Mouse (Mus musculus) intestine, embryonic 15.5 days (tissue): Measurements from ENCODE around the gene Gabbr2. TPM values are rescaled to one million over a fixed set of nuclear protein-coding genes. Genes with fewer than 3 reads are reported as not detected.
"Not testable (repeated sequence)": the region's sequence is repeated elsewhere in the genome, so short reads cannot be mapped to it uniquely, and the experiment has no call there.

ENCODE experiments used
- ATAC-seq: fragments of 200-750 bp; cut with Nextera tagmentation; 2 replicates; pipeline ENCODE4 v1.8.0; 2017; ENCODE audit warnings: moderate TSS enrichment, moderate library complexity
- H3K27ac ChIP-seq: fragments of 300-500 bp; sonication (generic); 2 replicates; pipeline ENCODE4 v1.5.1; 2015; ENCODE audit warnings: mild to moderate bottlenecking, inconsistent platforms
- H3K27me3 ChIP-seq: fragments of 300-500 bp; sonication (generic); replicated peaks from 2 replicates; pipeline ENCODE4 v1.6.1; 2015; ENCODE audit warnings: inconsistent platforms
- H3K36me3 ChIP-seq: fragments of 300-500 bp; sonication (generic); 2 replicates; pipeline ENCODE4 v1.6.1; 2015; ENCODE audit warnings: inconsistent platforms
- H3K4me1 ChIP-seq: fragments of 300-500 bp; sonication (generic); replicated peaks from 2 replicates; pipeline ENCODE4 v1.6.1; 2015; ENCODE audit warnings: inconsistent platforms
- H3K4me2 ChIP-seq: fragments of 300-500 bp; sonication (generic); replicated peaks from 2 replicates; pipeline ENCODE4 v1.6.1; 2015; ENCODE audit warnings: mild to moderate bottlenecking, inconsistent platforms
- H3K4me3 ChIP-seq: fragments of 300-500 bp; sonication (generic); replicated peaks from 2 replicates; pipeline ENCODE4 v1.5.1; 2015; ENCODE audit warnings: inconsistent platforms
- H3K9ac ChIP-seq: fragments of 300-500 bp; sonication (generic); 2 replicates; pipeline ENCODE4 v1.6.1; 2015; ENCODE audit warnings: inconsistent platforms
- H3K9me3 ChIP-seq: fragments of 300-500 bp; sonication (generic); 2 replicates; pipeline ENCODE4 v1.6.1; 2016; ENCODE audit warnings: inconsistent platforms
- WGBS: fragments of 180-500 bp; shearing (Covaris S2); methylation state at CpG from one replicate; pipeline ENCODE4 v1.1.7; 2015; 5-methylcytosine and 5-hydroxymethylcytosine counted together
- polyA plus RNA-seq: library from polyadenylated mRNA; unstranded; fragments of >200 nt; fragmentation: Nextera tagmentation; extraction: Ambion mirVana; gene quantifications from 2 replicates; pipeline ENCODE4 v1.2.1, GENCODE M21; 2015

Gene Gabbr2
- polyA plus RNA-seq, 1 experiment from 2014 or later = 0.15 TPM

GRCm38 (mm10) chr4:46641283-46641682, 350.4 kb downstream of the Gabbr2 start:
- Histone ChIP-seq H3K36me3 (no peaks in the 10 kb centered on the region), H3K4me2 (no peak overlapping the region), H3K9ac (no peak overlapping the region), H3K4me1 (0 out of 2 replicates have a peak, but pooled peaks cover 4% of the 10 kb centered on the region), H3K4me3 (no peak overlapping the region), H3K9me3 (no peaks in the 10 kb centered on the region), H3K27me3 (no peaks in the 10 kb centered on the region), H3K27ac (no peak overlapping the region)
- no peak for ATAC-seq
- WGBS = 75% methylated on average over 4 of the region's 4 CpGs

DNA sequence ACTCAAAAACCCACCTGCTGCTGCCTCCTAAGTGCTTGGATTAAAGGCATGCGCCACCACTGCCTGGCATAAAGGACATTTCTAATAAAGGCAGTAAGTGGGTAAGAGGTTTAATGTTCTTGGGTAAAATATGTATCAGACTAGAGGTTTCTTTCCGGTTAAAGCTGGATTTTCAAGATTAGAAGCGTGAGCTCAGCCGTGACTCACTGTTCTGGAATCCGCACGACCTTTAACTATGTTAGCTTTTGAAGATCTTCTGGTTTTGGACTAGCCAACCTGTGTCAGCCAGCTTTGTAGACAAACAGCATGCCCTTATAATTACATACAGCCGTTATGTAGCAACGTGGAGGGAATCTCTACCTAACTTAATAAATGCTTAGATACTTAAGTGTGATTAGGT, 351.8 kb downstream of the Gabbr2 start:
- H3K4me2 ChIP-seq = no peak overlapping the region
- H3K27ac ChIP-seq = no peak overlapping the region
- ATAC-seq = no peak
- H3K4me3 ChIP-seq = no peak overlapping the region
- H3K9me3 ChIP-seq = no peaks in the 10 kb centered on the region
- no peak overlapping the region for H3K9ac ChIP-seq
- no peaks in the 10 kb centered on the region for H3K27me3 ChIP-seq
- H3K4me1 ChIP-seq = 0 out of 2 replicates have a peak, but pooled peaks cover 4% of the 10 kb centered on the region
- 65% methylated on average over 8 of the region's 8 CpGs for WGBS
- H3K36me3 ChIP-seq = no peaks in the 10 kb centered on the region

GRCm38 (mm10) chr4:46637250-46637649, 354.4 kb downstream of the Gabbr2 start:
- ATAC-seq, H3K36me3 ChIP-seq, H3K27me3 ChIP-seq, H3K4me1 ChIP-seq, H3K27ac ChIP-seq, H3K4me2 ChIP-seq, H3K9me3 ChIP-seq, H3K9ac ChIP-seq, H3K4me3 ChIP-seq: not testable (repeated sequence)
- WGBS = 95% methylated on average over 10 of the region's 10 CpGs

DNA sequence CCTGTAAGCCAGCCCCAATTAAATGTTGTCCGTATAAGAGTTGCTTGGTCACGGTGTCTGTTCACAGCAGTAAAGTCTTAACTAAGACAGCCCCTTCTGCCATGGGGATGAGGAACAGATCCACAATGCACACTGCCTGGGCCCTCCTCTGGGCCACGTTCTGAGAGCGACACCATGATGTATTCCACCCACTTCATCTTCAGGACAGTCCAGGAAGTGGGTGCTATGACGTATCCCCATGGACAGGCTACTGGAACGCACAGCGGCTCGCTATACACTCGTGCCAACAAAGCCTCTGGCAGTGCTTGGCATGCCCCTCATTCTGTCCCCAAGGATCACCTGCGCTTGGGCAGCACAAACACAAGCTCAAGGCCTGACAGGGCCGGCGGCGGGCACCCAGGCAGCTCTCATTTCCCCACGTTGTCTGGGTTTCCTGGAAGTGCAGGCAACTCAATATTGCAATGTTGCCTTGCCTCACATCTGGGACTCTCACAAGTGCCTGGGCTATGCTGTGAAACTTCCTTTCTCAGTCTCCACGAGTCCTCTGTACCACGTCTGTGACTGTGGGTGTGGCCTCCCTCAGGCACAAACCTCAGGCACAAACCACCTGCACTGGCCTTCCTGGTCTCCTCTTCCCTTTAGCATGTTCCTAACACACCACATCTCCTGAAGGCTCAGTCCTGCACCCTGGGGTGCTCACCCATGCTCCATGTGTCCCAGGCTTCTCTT, 355.8 kb downstream of the Gabbr2 start:
- Histone ChIP-seq H3K4me3 (no peak overlapping the region), H3K4me1 (0 out of 2 replicates have a peak, but pooled peaks cover 3% of the 10 kb centered on the region), H3K9ac (no peak overlapping the region), H3K27ac (no peak overlapping the region), H3K9me3 (no peaks in the 10 kb centered on the region), H3K27me3 (no peaks in the 10 kb centered on the region), H3K4me2 (no peak overlapping the region), H3K36me3 (no peaks in the 10 kb centered on the region)
- 75% methylated on average over 16 of the region's 16 CpGs for WGBS
- no peak for ATAC-seq

- Histone ChIP-seq H3K4me2 (no peak overlapping the region), H3K4me1 (peaks cover 4% of the 10 kb centered on the region; the same call in 1 of the 2 replicates), H3K27me3 (no peaks in the 10 kb centered on the region), H3K9ac (no peak overlapping the region), H3K27ac (no peak overlapping the region), H3K9me3 (no peaks in the 10 kb centered on the region), H3K36me3 (no peaks in the 10 kb centered on the region), H3K4me3 (no peak overlapping the region)
- no peak for ATAC-seq
- 58% methylated on average over 6 of the region's 6 CpGs for WGBS
These were observed 356.8 kb downstream of the Gabbr2 start for GRCm38 (mm10) chr4:46634881-46635280.

DNA sequence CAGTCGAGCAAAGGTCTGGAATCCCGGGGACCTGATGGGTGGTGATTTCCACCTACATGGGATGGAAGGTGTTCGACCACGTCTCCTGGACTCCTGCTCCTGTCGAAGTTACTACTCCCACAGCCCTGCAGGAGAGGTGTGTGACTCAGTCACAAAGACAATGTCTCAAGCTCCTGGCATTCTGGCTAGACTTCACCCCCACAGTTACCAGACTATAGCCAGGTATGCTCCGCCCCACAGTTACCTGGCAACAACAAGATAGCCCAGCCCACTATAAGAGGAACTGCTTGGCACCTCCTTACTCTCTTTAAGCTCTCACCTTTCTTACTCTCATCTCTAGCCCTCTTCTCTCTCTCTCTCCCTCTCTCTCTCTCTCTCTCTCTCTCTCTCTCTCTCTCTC, 358.1 kb downstream of the Gabbr2 start:
- H3K27me3 ChIP-seq, H3K4me2 ChIP-seq, H3K9me3 ChIP-seq, H3K36me3 ChIP-seq, H3K4me3 ChIP-seq, H3K27ac ChIP-seq, H3K9ac ChIP-seq, H3K4me1 ChIP-seq: not testable (repeated sequence)
- 66% methylated on average over 6 of the region's 6 CpGs for WGBS
- ATAC-seq = peak; percentile 48

DNA sequence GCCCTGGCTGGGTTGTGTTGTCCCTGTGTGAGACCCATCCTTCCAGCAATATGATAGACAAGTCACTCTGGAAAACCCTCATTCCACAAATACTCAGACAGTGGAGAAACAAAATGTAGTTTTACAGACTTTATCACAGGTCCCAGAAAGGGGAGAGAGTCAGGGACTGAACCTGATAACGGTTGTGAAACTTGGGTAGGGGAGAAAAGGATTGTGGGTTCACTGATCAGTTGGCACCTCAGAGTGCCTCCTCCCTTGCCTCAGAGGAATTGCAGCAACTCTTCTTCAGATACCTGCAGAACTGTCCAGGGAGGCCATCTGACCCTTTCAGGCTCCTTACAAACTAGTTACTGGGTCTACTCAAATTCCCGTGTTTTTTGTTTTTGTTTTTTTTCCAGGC, 359.2 kb downstream of the Gabbr2 start:
- WGBS = 81% methylated on average over 2 of the region's 2 CpGs
- no peaks in the 10 kb centered on the region for H3K27me3 ChIP-seq
- no peaks in the 10 kb centered on the region for H3K36me3 ChIP-seq
- peaks cover 15% of the 10 kb centered on the region for H3K4me1 ChIP-seq
- H3K27ac ChIP-seq = no peak overlapping the region
- no peak overlapping the region for H3K9ac ChIP-seq
- no peak overlapping the region for H3K4me2 ChIP-seq
- no peak for ATAC-seq
- no peak overlapping the region for H3K4me3 ChIP-seq
- H3K9me3 ChIP-seq = no peaks in the 10 kb centered on the region

DNA sequence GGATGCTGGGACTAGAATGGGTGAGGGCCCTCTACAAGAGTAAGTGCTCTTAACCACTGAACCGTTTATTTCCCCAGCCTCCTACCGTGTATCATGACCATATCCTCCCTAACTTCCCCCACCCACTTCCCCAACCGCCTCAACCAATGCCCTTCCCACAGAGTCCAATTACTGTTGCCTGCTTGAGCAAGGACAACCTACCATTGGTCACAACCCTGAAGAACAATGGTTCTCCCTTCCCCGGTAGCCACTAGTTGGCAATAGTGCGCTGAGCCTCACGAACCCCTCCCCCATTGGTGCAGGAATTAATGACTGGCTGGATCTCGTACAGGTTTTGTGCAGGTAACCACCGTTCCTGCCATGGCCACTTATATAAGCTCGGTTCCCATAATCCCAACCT, 361.3 kb downstream of the Gabbr2 start:
- Histone ChIP-seq H3K27me3 (no peaks in the 10 kb centered on the region), H3K27ac (peak overlapping the region; percentile 60; the same call in 1 of the 2 replicates), H3K36me3 (no peaks in the 10 kb centered on the region), H3K9ac (no peak overlapping the region), H3K4me1 (peaks cover 20% of the 10 kb centered on the region), H3K9me3 (no peaks in the 10 kb centered on the region), H3K4me2 (no peak overlapping the region), H3K4me3 (no peak overlapping the region)
- WGBS = 59% methylated on average over 9 of the region's 9 CpGs
- ATAC-seq = no peak

DNA sequence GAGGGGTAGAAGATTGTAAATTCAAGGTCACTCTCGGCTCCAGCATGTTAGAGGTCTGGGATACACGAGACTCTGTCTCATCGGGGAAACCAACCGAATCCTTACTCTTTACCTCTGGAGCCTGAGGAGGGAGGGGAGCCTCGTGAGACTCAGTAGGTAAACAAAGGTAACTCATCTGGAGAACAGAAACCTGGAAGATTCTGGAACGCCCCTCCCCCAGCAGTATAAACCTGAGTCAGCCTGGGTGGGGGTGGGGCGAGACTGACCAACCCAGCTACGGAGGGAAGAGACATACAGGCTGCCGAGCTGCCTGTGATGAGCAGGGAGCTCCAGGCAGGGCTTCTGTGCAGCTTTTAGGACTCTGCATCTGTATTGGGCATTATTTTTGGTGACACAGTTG, 362.8 kb downstream of the Gabbr2 start:
- Histone ChIP-seq H3K4me3 (no peak overlapping the region), H3K4me2 (0 out of 2 replicates have a peak overlapping the region, but pooled peaks have one; percentile 29), H3K36me3 (no peaks in the 10 kb centered on the region), H3K27me3 (no peaks in the 10 kb centered on the region), H3K27ac (peak overlapping the region; percentile 55; the same call in 1 of the 2 replicates), H3K4me1 (peaks cover 20% of the 10 kb centered on the region), H3K9me3 (no peaks in the 10 kb centered on the region), H3K9ac (no peak overlapping the region)
- peak; percentile 72 for ATAC-seq
- WGBS = 16% methylated on average over 9 of the region's 9 CpGs

DNA sequence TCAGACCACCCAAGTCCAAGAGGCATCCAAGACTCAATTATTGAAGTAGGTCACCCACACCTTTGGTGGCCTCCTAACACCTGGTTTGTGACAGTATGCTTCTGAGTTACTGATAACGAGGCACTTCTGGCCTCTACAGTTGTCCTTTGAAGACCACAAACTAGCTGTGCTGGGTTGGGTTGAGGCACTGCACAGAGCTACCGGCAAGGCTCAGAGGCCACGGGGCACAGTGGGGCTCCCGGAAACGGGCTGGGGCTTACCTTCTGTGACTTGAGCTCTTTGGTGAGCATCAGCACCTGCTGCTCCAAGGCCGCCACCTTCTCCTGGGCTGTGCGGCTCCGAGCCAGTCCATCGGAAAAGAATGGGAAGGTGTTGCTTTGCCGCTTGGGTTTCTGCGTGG, 363.6 kb downstream of the Gabbr2 start:
- H3K4me3 ChIP-seq = no peak overlapping the region
- WGBS = 66% methylated on average over 11 of the region's 11 CpGs
- peak; percentile 27; the same call in 1 of the 2 replicates for ATAC-seq

DNA sequence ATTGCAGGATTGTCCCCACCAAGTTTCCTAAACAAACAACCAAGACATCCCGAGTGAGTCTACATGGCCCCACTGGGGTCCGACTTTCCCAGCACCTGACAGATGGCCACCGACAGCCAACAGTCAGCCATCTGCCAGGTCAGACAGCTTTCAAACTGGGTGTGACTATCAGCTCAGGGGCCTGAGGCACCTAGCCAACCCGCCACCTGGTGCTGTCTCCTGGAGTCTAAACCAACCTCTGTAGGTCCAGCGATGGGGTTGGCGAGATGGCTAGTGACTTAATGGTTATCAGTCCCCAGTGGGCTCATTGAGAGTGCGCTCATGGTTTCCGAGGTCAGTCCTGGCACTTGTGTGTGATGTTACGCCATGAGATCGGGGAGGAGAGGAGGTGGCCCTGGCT, 366.6 kb downstream of the Gabbr2 start:
- no peaks in the 10 kb centered on the region for H3K27me3 ChIP-seq
- H3K4me2 ChIP-seq = no peak overlapping the region
- H3K36me3 ChIP-seq = no peaks in the 10 kb centered on the region
- no peak overlapping the region for H3K27ac ChIP-seq
- no peaks in the 10 kb centered on the region for H3K9me3 ChIP-seq
- 77% methylated on average over 10 of the region's 10 CpGs for WGBS
- H3K4me3 ChIP-seq = no peak overlapping the region
- no peak overlapping the region for H3K9ac ChIP-seq
- H3K4me1 ChIP-seq = peaks cover 31% of the 10 kb centered on the region
- ATAC-seq = no peak

More for the DNA sequence above, 363.6 kb downstream of the Gabbr2 start:
- H3K4me2 ChIP-seq = no peak overlapping the region; the same call in 1 of the 2 replicates
- H3K9me3 ChIP-seq = no peaks in the 10 kb centered on the region
- peak overlapping the region; percentile 67 for H3K27ac ChIP-seq
- no peaks in the 10 kb centered on the region for H3K36me3 ChIP-seq
- H3K9ac ChIP-seq = no peak overlapping the region
- H3K4me1 ChIP-seq = peaks cover 21% of the 10 kb centered on the region
- H3K27me3 ChIP-seq = no peaks in the 10 kb centered on the region

- H3K27ac ChIP-seq = no peak overlapping the region
- peaks cover 20% of the 10 kb centered on the region for H3K4me1 ChIP-seq
- no peak overlapping the region for H3K4me2 ChIP-seq
- no peak overlapping the region for H3K9ac ChIP-seq
- ATAC-seq = peak; percentile 29; the same call in 1 of the 2 replicates
- H3K36me3 ChIP-seq = no peaks in the 10 kb centered on the region
- 60% methylated on average over 5 of the region's 5 CpGs for WGBS
- H3K27me3 ChIP-seq = no peaks in the 10 kb centered on the region
- no peaks in the 10 kb centered on the region for H3K9me3 ChIP-seq
- H3K4me3 ChIP-seq = no peak overlapping the region
These were observed 368.7 kb downstream of the Gabbr2 start for GRCm38 (mm10) chr4:46623007-46623406.

DNA sequence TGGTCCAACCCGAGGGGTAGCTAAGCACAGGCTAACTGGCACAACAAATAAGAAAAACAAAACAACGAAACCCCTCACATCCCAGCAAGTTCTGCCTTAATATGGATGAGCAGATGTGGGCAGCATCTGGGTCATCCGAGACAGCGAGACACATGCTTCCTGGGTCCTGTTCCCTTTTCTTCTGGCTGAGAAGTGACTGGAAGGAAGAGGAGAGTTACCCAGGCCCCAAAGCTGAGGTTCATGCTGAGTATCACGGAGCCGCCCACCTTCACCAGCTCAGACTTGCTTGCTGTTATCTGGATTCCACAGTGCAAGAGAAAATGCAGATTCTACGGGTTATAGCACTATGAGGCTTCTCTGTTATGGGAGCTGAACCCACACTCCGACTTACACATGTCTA, 370.7 kb downstream of the Gabbr2 start:
- 76% methylated on average over 8 of the region's 8 CpGs for WGBS
- no peaks in the 10 kb centered on the region for H3K27me3 ChIP-seq
- ATAC-seq = no peak
- no peak overlapping the region for H3K27ac ChIP-seq
- H3K9ac ChIP-seq = no peak overlapping the region
- peaks cover 15% of the 10 kb centered on the region for H3K4me1 ChIP-seq
- no peaks in the 10 kb centered on the region for H3K9me3 ChIP-seq
- no peak overlapping the region for H3K4me2 ChIP-seq
- no peaks in the 10 kb centered on the region for H3K36me3 ChIP-seq
- H3K4me3 ChIP-seq = no peak overlapping the region
